Mouse (Mus musculus) ES-CJ7 (cell line): ENCODE data around the gene Nav1.
A peak's percentile ranks its signal among the peaks of the same experiment; 100 is the strongest.

Source experiments
- DNase-seq: peaks from one replicate; pipeline ENCODE4 v3.0.0; 2011; ENCODE audit warnings: low read depth, low spot score

The Nav1 gene

DNA sequence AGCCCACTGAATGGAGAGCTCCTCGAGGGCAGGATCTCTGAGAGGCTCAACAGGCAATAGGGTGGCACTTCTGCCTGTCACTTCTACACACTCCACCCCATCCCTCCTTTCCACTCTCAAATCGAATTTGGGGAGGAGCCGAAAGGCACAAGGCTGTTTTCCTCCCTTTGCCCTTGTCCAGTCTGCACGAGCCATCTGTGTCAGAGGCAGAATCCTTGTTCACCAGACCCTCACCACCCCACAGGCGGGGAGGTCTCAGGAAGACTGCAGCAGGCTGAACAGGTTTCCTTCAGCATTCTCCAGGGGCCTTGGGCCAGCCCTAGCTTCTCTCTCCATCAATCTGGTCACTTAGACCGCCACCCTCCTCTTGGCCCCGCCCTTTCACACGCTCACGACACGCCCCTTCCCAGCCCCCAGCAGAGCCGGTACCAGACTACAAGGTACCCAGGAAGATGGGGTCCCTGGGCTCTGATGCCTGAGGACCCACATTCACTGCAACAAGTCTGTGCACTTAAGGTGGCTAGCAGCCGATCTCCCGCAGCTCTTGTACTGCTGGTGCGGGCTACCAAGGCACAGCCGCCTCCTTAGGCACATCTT, 23.9 kb downstream of the Nav1 start:
- DNase-seq: no peak

DNA sequence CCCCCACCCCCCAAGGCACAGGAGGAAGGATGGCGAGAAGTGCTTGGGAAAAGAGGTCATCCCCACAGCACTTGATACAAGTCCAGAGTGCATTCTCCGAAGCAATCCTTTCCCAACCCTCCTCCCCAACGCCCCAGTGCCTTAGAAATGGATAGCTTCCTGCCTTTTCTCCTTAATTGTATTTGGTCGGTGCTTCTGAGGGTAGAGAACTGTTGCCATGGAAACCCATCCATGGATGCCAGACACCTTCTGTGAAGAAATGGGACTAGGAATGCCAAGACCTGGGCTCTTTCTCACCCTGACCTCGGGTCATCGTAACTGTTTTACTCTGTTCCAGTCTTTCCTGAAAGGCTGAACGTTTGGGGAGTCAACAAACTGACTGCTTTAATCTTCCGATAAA, 26.1 kb downstream of the Nav1 start:
- DNase-seq: peak; percentile 56

DNA sequence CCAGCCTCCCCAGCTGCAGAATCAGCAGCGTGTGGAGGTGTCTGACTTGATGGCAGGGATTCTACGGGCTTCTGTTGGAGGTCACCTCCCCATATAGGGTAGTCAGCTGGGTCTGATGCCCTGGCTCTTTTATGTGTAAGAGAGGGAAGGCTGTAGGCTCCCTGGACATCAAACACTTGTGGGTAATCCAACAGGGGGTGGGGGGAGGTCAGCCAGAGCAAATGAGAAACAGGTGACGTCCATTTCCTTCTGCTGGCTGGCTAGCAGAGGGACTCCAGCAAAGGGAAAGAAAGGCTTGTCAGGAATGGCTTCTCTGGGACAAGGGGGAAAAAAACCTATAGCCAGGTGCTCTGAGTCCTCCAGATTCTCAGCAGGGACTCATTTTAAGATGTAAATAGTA, 28.0 kb downstream of the Nav1 start:
- DNase-seq: no peak

DNA sequence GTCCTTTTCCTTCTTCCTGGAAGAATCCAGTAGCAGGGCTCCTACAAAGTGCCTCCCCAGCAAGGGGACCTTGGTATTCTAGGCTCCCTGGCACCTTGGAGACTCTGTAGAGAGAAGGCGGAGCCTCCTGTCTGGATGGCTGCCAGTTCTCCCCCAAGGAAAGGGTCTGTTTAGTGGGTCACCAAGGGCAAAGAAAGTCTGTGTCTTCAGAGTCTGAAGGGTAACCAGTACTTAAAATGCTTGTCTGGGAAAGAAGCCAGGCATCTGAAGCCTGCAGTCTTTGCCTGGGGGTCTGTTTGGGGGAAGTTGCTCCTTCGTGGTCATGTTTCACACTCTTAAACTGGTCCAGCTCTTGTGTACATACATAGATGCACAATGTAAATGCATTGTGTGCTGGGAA, 29.3 kb downstream of the Nav1 start:
- no peak for DNase-seq

DNA sequence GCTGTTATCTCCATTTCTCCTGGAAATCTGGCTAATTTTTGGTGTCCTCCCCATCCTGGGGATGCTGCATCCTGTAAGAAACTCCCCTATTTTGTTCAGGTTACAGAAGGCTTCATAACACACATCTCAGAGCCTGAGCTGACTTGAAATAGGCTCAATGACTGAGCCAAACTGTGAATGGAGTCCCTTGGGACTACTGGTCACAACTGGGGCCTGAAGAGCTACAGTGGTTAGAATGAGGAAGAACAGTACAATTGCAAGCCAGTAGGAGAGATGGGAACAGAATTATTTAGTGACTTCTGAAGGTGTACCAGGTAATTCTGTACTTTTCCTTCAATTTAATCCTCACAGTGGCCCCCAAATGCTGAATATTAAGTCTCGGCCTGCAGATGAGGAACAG, 31.7 kb downstream of the Nav1 start:
- DNase-seq: no peak

DNA sequence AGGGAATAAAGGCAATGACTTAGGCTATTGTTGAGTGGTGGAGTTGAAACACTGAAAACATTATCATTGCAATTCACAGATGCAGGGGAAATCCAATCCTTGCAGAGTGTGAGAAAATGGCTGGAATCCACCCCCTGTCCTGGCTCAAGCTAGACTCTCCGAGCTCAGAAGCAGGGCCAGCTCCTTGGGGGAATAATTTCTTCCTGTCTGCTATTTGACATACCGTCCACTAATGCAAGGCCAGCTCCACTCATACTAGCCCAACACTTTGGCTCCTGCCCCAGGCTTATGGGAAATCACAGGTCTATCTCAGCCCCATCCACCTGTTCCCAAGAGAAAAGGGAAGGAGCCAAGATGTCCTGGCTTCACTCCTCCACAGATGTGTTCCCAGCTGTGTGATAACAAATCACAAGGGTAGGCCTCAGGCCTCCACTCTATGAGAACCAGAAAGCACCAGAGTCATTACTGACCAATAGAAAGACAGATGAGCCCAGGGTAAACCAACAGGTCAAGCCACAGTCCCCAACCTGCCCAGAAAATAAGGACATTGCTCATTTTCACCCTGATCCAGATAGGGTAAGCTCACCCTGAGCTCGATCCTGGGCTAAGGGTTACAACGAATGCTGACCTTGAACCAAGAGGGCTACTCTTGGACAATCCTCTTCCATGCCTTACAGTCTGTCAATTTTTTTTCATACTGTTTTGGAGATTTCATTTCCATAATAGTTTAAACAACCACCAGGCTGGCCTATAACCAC, 32.5 kb downstream of the Nav1 start:
- no peak for DNase-seq

DNA sequence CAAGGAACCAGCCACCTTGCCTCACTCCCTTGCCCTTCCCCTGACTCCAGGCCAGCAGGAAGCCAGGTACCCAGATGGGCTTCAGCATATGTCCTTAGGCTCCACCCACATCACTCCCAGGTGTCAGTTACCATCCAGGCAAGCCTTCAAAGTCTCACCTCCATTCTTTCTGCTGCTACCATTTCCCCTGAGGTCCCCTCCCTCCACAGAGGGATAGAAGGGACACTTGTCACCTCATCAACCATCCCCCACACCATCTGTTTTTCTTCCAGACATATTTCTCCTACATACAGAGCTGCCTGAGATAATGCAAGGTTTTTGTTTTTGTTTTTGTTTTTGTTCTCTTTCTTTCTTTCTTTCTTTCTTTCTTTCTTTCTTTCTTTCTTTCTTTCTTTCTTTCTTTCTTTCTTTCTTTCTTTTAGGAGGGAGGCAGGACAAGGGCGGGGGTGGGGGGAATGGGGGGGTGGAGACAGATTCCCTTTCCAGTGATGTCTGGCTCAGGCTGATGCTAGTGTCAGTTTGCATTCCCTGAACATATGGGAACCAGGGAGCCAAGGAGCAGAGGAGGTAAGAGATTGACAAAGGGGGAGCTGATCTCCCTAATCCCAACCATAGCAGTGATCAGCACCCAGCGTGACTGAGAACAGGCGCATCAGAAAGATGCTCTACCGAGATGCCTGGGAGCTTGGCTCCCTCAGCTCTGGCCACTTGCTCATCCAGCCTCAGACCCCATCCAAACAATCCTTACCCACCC, 34.8 kb downstream of the Nav1 start:
- DNase-seq: no peak

DNA sequence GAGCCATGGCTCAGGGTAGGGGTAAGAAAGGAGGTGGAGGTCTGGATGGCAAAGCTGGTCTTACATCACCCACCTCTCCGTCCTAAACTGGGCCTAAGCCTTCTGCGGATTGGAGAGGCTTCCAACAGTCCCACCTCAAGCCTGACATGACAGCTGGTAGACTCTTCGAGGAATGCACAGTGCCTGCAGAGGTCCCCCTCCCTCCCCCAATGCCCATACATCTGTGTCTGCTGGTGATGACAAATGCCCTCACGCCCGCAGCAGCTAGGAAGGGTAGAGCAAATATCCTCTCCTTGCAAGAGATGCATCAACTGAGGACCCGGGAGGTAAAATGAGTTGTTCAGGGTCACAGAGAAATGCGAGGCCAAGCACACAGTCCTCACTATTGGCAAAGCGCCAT, 39.0 kb downstream of the Nav1 start:
- no peak for DNase-seq

DNA sequence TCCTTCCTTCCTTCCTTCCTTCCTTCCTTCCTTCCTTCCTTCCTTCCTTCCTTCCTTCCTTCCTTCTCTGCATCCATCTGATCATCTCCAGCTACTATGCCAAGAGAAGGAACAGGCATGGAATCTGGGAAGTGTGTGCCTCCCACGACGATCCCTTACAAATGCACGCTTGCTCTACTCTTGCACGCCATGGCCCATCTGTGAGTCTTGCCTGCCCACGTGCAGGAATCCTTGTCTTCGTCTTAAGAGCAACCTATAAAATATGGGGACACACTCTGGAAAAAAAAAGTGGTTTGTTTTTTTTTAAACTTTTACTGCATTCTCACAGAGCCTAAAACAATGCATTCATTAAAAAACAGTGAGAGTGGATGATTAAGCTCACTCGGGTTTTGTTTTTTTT, 40.5 kb downstream of the Nav1 start:
- DNase-seq: no peak

DNA sequence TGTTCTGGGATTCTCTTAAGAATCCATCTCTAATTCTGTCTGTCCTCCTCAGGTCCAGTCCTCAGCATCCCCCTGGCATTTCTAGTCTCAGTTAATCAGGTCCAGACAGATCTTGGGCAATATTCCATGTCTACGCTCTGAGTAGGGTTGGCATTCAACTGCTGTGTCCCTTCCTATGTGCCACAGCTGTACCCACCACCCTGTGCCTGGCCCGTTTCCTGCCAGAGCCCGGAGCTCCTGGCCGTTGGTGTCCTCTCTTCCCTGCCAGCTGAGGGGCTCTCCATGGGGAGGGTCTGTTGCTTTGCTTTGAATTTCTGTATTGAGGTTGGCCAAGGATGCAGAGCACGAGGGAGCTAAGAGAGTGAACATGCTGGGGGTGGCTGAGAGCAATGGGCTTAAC, 41.3 kb downstream of the Nav1 start:
- no peak for DNase-seq

DNA sequence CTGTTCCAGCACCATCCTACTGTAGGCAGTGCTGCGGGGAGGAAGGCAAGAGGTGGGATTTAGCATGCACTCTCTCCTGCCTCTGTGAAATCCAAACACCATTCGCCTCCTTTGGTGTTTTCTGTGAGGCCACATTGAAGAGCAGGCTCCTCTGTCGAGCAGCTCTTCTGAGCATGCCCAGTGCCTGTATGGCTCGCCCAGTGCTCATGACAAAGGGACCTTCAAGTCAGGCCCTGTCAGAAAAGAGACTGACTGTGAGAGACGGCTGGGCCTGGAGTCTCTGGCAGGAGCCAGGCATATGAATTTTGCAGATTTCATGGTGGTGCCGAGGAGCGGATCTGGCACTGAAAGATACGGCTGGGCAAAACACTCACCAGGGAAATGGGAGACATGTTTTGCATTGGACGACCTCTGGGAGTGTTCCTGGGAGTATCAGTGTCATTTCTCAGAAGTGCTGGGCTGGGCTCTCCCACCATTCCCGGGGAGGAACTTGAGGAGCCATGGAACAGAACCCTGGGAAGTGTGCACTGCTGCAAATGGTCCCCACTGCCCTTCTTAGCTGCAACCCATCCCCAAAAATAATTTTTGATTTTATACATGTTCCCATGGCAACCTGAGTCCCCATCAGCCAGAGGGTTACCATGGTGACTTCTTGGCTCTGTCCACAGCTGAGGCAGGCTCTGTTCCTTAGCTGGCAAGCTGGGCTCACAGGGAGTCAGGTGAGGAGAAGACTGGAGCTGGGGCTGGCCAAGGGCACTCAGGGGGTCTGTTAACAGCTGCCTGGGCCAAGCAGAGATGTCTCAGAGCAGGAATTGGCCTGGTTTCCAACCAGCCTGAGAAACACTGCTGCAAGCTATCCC, 42.2 kb downstream of the Nav1 start:
- DNase-seq: peak; percentile 61

DNA sequence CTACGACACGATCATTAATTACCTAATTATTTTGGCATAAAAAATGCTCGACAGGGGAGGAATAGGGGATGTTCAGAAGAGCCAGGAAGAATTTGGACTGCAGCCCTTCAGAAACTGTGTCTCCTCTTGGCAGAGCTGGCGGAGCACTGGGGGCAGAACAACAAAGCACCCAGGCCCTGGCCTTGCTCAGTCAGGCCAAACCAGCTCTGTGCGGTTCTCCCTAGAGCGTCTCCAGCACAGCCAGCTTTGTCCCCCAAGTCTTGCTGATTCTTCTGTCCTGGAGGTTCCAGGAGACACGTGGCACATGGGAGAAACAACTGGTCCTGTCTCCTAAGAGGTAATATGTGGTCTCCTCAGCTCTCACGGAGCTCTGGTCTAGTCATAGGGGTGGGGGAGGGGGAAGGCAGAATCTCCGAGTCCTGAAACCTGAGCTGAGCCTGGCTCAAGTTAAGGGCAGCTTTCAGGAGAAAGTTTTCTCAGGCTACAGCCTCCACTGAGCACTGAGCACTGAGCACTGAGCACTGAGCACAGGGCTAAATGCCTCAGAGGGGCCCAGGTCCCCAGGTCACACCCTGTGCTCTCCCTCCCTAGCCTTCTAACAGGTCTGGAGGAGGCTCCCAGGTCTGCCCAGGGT, 43.2 kb downstream of the Nav1 start:
- DNase-seq: peak; percentile 77

DNA sequence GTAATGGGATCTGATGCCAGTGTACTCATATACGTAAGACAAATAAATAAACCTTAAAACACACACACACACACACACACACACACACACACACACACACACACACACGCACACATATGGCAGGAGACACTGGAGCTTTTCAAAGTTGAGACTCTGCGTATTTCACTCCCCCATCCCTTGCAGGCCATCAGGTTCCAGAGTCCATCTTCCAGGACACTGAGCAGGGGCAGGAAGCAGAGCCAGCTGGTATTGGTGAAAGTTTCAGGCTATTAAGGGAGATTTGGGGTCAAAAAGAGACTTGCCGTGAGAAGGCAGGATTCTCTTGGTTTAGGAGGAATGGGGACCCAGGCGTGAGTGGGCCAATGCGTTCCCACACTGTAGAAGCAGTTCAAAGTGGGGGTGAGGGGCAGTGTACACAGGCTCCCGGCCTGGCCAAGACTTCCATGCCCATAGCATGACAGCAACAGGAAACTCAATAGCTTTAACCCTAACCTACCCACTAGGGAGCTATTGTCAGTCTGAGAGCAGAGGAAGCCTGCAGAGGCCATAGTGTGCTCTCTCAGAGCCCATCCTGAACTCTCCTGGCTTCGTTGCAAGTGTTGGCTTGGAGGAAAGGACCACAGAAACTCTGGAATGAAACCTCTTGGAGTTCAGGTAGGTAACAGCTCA, 44.0 kb downstream of the Nav1 start:
- DNase-seq: no peak

DNA sequence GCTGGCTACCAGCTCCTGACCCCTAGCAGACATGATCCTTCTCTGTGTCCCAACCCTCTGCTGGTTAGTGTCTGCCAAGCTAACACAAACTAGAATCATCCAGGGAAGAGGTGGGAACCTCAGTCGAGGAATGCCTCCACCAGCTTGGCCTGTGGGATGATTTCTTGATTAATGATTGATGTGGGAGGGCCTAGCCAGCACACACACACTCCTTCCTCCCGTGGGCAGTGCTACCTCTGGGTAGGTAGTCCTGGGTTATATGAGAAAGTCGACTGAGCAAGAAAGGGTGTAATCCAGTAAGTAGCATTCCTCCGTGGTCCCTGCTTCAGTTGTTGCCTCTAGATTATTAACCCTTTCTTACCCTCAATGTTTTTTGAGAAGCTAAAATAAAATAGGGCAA, 45.0 kb downstream of the Nav1 start:
- DNase-seq: no peak

DNA sequence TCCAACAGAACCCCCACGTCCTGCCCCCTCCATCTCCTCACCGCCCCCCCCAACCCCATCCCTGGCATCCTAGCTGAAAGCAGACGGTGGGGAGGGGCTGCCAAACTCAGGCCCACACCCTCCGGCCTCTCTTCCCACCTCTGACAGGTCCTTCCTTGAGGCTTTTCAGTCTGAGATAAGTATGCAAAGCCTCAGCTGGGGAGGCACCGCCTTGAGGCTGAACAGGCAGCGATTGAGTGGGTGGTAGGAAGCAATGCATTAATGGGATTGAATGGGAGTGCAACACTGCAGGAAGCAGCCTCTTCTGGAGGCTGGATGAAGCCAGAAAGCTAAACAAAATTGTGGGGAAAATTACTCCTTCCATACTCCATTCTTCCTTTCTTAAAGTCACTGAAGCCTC, 45.8 kb downstream of the Nav1 start:
- peak; percentile 75 for DNase-seq

DNA sequence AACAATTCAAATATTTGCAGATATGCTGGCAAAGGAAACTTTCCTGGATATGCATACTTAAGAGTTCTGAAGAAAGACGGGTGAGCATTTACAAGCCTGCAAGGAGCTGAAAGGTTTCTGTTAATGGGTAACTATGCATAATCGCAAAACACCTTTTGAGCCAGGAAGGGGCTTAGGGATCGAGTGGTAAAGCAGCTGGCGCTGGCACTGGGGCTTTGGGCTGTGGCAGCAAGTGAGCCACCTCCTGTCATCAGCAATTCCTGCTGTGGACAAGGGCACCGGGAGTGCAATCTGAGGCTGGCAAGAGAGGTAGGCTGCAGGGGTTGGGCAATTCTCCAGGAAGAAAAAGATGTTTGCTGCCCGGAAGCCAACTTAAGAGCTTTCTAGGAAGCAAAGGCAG, 49.1 kb downstream of the Nav1 start:
- no peak for DNase-seq

DNA sequence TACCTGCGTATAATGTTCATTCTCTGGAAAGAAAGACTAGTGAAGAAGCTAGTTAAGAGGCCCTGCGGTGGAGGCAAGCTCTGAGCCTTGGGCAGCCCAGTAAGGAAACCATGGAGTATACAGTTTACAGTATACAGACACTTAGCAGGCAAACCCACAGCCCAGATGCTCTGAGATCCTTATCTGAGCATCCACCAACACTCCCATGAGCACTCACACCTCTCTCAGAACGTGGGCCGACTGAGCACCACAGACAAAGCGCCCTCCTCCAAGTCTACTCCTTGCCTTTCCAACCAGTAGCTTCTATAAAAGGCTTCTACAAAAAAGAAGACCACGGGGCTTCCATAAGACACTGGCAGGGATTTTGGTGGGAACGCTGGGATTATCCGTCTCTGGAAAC, 51.2 kb downstream of the Nav1 start:
- no peak for DNase-seq

DNA sequence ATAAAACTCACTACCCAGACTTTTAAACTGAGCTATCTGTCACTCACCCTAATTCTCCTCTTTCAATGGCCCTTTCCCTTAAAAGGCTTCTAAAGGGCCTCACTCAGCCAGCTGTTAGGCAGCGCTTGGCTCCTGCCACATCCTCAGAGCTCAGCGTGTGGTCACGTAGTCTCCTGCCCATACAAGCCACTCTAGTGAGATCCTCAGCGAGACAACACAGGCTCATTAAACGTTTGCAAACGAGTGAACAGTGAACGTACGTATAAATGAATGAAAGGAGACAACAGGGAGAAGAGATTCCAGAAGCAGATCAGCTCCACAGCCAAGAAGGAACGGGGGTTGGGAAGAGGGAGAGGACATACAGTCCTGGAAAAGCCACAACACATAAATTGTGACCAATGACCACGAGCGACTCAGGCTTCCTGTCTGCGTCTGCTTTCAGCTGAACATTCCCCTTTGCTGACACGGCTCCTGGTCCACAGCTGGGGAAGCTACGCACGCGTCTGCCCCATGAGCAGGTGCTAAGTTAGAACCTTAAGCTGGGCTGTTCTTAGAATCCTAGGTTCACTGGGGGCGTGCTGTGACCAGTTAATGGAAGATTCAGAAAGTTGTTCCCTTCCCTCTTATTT, 52.3 kb downstream of the Nav1 start:
- DNase-seq: no peak

DNA sequence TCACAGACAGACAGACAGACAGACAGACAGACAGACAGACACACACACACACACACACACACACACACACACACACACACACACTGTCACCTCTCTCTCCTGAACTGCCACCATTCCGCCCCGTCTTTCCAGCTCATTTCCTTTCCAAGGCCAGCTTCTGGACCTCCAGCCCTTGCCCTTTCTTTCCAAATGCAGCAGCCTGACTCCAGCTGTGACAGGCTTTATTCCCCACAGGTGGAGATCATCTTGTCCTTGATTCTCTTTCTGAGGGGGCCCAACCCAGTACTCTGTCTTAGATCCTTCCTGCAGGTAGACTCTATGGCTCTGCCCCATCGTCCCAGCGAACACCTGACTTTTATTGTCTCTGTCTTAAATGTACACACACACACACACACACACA, 53.5 kb downstream of the Nav1 start:
- DNase-seq: peak; percentile 89

DNA sequence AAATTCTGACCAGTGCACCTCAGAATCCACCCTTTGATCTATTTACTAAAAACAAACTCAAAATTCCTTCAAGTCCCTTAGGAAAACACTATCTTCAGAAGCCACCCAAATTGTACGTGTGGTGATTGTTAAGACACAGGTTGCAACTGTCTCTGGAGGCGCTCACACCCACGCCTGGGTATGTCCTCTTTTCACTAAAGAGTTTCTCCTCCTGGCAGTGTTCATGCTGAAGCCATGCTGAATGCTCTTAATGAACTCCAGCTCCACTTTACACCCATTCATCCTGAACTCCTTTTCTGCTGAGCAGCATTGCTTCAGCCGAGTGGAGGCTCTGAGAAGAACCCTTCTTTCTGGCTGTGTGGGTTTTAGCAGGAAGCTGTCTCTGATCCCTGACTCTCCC, 53.9 kb downstream of the Nav1 start:
- no peak for DNase-seq

DNA sequence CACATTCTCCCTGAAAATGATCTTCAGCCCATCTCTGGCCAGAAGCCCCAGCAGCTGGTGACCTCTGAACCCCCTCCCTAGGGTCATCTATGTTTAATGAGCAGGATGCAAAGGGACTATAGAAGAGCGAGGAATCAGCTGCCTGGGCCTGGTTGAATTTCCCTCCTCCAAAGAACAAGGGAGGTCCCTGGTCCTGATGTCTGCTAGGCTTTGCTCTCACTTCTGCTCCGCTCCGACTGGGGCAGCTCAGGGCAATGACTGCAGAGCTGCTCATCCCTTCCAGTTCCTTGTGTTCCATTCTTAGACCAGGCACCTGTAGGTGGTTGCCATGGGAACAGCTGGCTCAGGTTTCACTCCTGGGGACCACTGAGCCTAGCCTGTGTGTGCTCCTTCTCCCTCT, 56.2 kb downstream of the Nav1 start:
- no peak for DNase-seq
